Mouse (Mus musculus): Measurements from ENCODE around the gene Dctn1. TPM values are rescaled to one million over a fixed set of nuclear protein-coding genes. Genes with fewer than 3 reads are reported as not detected.
A peak's percentile ranks its signal among the peaks of the same experiment; 100 is the strongest.

The Dctn1 gene
- total and polyA plus RNA-seq, 3 experiments = 84.2 to 141 (median 125) TPM

GRCm38 (mm10) chr6:83179390-83180117 lies 13.8 kb downstream of the Dctn1 start:
- Histone ChIP-seq H3K36me3 (ENCODE audit: control insufficient read depth, insufficient read depth, low read length) (no peaks in the 10 kb centered on the region), H3K4me1 (ENCODE audit: control insufficient read depth, insufficient read depth, low read length) (peaks cover 6% of the 10 kb centered on the region), H3K4me3 (no peak overlapping the region), H3K27me3 (ENCODE audit: control insufficient read depth, insufficient read depth, low read length) (no peaks in the 10 kb centered on the region), H3K79me2 (replicated peaks; ENCODE audit: control insufficient read depth, insufficient read depth, low read length) (peaks cover 7% of the 10 kb centered on the region), H3K9ac (ENCODE audit: low read depth, low read length) (peak overlapping the region; percentile 56), H3K27ac (no peak overlapping the region)
- WGBS = 42% methylated on average over 12 of the region's 12 CpGs
- no peak for TF ChIP-seq POLR2A (IDR thresholded peaks at IDR 0.05; ENCODE audit: insufficient read depth, low read depth, low read length)
- no peak for TF ChIP-seq CTCF (IDR thresholded peaks at IDR 0.05)
- no peak for TF ChIP-seq EP300 (IDR thresholded peaks at IDR 0.05; ENCODE audit: insufficient read depth, low read depth, low read length)
- DNase-seq = peak in 1 of 2 experiments; percentile 41
- intact Hi-C loops (cut with DNase I) = no loop called here

- no peak overlapping the region for H3K9ac ChIP-seq (ENCODE audit: low read depth, low read length)
- no peak overlapping the region for H3K27ac ChIP-seq
- H3K4me3 ChIP-seq = no peak overlapping the region
- DNase-seq = no peak
- H3K79me2 ChIP-seq (replicated peaks; ENCODE audit: control insufficient read depth, insufficient read depth, low read length) = peaks cover 6% of the 10 kb centered on the region
- H3K4me1 ChIP-seq (ENCODE audit: control insufficient read depth, insufficient read depth, low read length) = peaks cover 6% of the 10 kb centered on the region
- no peaks in the 10 kb centered on the region for H3K27me3 ChIP-seq (ENCODE audit: control insufficient read depth, insufficient read depth, low read length)
- TF ChIP-seq POLR2A (IDR thresholded peaks at IDR 0.05; ENCODE audit: insufficient read depth, low read depth, low read length) (no peak), CTCF (IDR thresholded peaks at IDR 0.05) (no peak), EP300 (IDR thresholded peaks at IDR 0.05; ENCODE audit: insufficient read depth, low read depth, low read length) (no peak)
- no peaks in the 10 kb centered on the region for H3K36me3 ChIP-seq (ENCODE audit: control insufficient read depth, insufficient read depth, low read length)
- intact Hi-C loops (cut with DNase I) = no loop called here
- 62% methylated on average over 6 of the region's 6 CpGs for whole genome bisulfite sequencing
Measured at GRCm38 (mm10) chr6:83180605-83181004, 14.9 kb downstream of the Dctn1 start.

- 90% methylated on average over 3 of the region's 3 CpGs for WGBS
- no peak for TF ChIP-seq EP300 (IDR thresholded peaks at IDR 0.05; ENCODE audit: insufficient read depth, low read depth, low read length)
- peak; percentile 46 for TF ChIP-seq CTCF (IDR thresholded peaks at IDR 0.05)
- TF ChIP-seq POLR2A (IDR thresholded peaks at IDR 0.05; ENCODE audit: insufficient read depth, low read depth, low read length) = no peak
- H3K36me3 ChIP-seq (ENCODE audit: control insufficient read depth, insufficient read depth, low read length) = no peaks in the 10 kb centered on the region
Measured at GRCm38 (mm10) chr6:83184858-83185435, 19.2 kb downstream of the Dctn1 start.

DNA sequence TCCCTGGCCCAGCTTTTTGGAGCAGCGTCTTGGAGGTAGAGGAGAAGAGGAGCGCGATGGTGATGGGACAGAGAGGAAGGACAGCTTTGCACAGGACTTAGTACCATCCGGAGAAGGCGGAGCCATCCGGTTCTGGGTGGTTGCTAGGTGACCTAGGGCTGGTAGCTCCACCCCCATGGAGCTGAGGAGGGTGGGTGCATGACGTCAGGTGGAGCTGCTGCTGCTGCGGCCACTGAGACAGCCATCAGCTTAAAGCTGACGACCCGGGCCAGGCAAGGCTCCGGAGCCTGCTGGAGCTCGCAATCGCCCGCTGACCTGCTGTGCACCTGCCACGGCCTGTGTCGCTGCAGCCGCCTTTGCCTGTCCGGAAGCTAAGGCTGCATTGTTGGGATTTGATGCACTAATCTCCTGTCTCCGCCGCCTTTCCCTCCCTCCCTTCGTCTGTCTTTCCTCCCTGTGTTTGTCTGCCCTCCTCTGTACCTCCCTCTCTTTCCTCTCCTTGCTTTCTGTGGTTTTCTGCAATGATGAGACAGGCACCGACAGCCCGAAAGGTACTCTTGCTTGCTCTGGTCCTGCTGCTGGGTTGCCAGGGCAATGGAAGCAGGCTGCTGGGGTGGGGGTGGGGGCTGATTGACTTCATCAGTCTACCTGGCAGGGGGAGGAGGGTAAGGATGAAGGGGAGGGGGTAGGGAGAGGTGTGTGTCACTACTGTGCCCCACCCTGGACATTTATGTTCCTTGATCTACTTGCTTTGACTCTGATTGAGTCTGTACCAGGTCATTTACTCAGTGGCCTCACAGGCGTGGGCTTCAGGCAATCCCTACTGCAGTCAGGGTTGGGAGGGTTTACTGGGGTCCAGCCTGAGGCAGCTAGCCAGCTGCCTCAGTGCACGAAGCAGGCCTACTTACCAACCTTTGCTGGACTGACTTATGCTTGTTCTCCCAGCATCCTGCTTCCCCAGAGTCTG lies 20.5 kb downstream of the Dctn1 start:
- Histone ChIP-seq H3K9ac (ENCODE audit: low read depth, low read length) (no peak overlapping the region), H3K4me3 (no peak overlapping the region), H3K27me3 (ENCODE audit: control insufficient read depth, insufficient read depth, low read length) (no peaks in the 10 kb centered on the region), H3K79me2 (replicated peaks; ENCODE audit: control insufficient read depth, insufficient read depth, low read length) (no peaks in the 10 kb centered on the region), H3K4me1 (ENCODE audit: control insufficient read depth, insufficient read depth, low read length) (no peaks in the 10 kb centered on the region), H3K27ac (no peak overlapping the region), H3K36me3 (ENCODE audit: control insufficient read depth, insufficient read depth, low read length) (no peaks in the 10 kb centered on the region)
- WGBS = 44% methylated on average over 25 of the region's 25 CpGs
- intact Hi-C loops (cut with DNase I) = no loop called here
- no peak for TF ChIP-seq CTCF (IDR thresholded peaks at IDR 0.05)
- no peak for TF ChIP-seq EP300 (IDR thresholded peaks at IDR 0.05; ENCODE audit: insufficient read depth, low read depth, low read length)
- TF ChIP-seq POLR2A (IDR thresholded peaks at IDR 0.05; ENCODE audit: insufficient read depth, low read depth, low read length) = no peak
- DNase-seq = peak; percentile 53 to 70

More at GRCm38 (mm10) chr6:83184858-83185435, 19.2 kb downstream of the Dctn1 start:
- H3K4me1 ChIP-seq (ENCODE audit: control insufficient read depth, insufficient read depth, low read length) = no peaks in the 10 kb centered on the region
- H3K79me2 ChIP-seq (replicated peaks; ENCODE audit: control insufficient read depth, insufficient read depth, low read length) = 0 out of 2 replicates have a peak, but pooled peaks cover 2% of the 10 kb centered on the region
- H3K4me3 ChIP-seq = no peak overlapping the region
- intact Hi-C loops (cut with DNase I) = no loop called here
- no peak overlapping the region for H3K27ac ChIP-seq
- H3K9ac ChIP-seq (ENCODE audit: low read depth, low read length) = no peak overlapping the region
- no peak for DNase-seq
- no peaks in the 10 kb centered on the region for H3K27me3 ChIP-seq (ENCODE audit: control insufficient read depth, insufficient read depth, low read length)

DNA sequence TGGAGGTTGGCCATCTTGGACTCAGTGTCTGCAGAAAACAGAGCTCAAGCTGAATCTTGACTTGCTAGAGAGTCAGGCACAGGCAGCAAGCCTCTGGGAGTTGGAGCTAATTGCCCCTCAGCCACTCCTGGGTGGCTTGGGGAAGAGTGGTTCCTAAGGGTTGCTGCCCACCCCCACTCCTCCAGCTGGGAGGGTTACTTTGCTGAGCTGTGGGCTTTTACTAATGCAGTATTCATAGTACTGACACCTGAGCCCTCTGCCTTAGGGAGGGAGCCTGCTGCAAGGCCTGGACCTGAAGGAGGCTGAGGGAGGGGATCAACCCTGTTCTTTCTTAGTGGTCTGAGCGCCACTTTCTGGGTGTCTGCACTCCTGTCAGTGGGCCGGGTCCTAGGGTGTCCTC lies 21.2 kb downstream of the Dctn1 start:
- intact Hi-C loops (cut with DNase I) = no loop called here
- H3K36me3 ChIP-seq (ENCODE audit: control insufficient read depth, insufficient read depth, low read length) = no peaks in the 10 kb centered on the region

More for the DNA sequence above, 21.2 kb downstream of the Dctn1 start:
- DNase-seq = no peak
- no peak overlapping the region for H3K27ac ChIP-seq
- H3K79me2 ChIP-seq (replicated peaks; ENCODE audit: control insufficient read depth, insufficient read depth, low read length) = no peaks in the 10 kb centered on the region
- 89% methylated on average over 2 of the region's 2 CpGs for WGBS
- no peak overlapping the region for H3K9ac ChIP-seq (ENCODE audit: low read depth, low read length)
- no peaks in the 10 kb centered on the region for H3K4me1 ChIP-seq (ENCODE audit: control insufficient read depth, insufficient read depth, low read length)
- no peak overlapping the region for H3K4me3 ChIP-seq
- TF ChIP-seq CTCF (IDR thresholded peaks at IDR 0.05) = no peak
- TF ChIP-seq POLR2A (IDR thresholded peaks at IDR 0.05; ENCODE audit: insufficient read depth, low read depth, low read length) = no peak
- no peak for TF ChIP-seq EP300 (IDR thresholded peaks at IDR 0.05; ENCODE audit: insufficient read depth, low read depth, low read length)
- H3K27me3 ChIP-seq (ENCODE audit: control insufficient read depth, insufficient read depth, low read length) = no peaks in the 10 kb centered on the region

All from heart, adult 2 months (tissue).